Mouse (Mus musculus) gastrocnemius, postnatal 36 days (tissue): ENCODE results near the gene Sim2. TPM values are rescaled to one million over a fixed set of nuclear protein-coding genes. Genes with fewer than 3 reads are reported as not detected.

Experiments used
- DNase-seq, 2 experiments: peaks; one replicate each; pipeline ENCODE4 v3.0.0; 2022
- intact Hi-C: fragments of 180-260 bp; cut with DNase I; formaldehyde crosslinking; loops from one replicate; pipeline ENCODE4 v1.15.1; 2025
- long read RNA-seq, 2 experiments: library from polyadenylated mRNA; stranded (forward); transcript quantifications; one replicate each; pipeline ENCODE4 v2.0.0; 2021
- total RNA-seq, 2 experiments: library from RNA; stranded (reverse); gene quantifications; 2 replicates each; pipeline ENCODE4 v1.2.3; 2021

The Sim2 gene
- 10 to 100 TPM; 14.8 to 16.9 TPM for total RNA-seq
- long read RNA-seq, experiment 1, partial matches to known transcripts, result 0 of 7 reads
- long read RNA-seq, experiment 1, other reads (novel, unspliced or antisense), result 5 of 7 reads
- long read RNA-seq, experiment 2, partial matches to known transcripts, result 2 of 6 reads
- long read RNA-seq, experiment 2, other reads (novel, unspliced or antisense), result 2 of 6 reads

DNA sequence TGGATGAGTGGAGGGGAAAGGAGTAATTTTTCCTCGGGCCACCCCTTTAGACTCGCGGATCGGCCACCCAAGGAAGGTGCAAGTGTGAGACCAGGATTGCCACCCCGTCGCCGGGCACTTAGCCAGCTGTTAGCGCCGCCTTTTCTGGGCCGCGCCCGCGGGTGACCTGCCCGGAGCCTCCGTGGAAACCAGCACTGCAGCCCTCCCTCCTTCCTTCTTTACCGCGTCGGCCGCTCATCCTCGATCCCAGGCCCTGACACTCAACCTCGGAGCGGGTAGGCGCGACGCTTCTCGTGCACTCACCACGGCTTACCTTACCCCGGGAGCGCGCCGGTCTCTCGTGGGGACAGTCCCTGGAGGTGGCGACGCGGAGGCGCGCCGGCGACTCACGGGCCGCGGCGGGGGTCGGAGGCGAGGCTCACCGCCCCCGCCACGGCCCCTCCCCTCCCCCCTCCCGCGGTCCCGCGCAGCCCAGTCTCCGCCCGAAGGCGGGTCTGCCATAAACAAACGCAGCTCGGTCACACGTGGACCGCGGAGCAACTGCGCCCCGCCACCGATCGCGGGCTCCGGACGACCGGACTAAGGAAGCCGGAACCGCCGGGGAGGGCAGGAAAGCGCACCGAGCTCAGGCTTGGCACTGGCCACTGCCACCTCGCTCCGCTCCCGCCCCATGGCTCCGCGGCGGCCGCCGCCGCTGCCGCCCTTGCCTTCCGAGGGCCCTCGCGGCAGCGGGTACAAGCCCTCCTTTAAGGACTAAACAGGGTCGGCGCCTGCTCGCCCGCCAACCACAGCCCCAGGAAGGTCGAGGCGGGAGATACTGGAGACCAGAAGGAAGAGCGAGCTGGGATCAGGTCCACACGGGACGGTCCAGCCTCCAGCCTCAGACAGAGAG lies at the start of gene Sim2:
Sim2 (plus strand) TSS at position 221 of the 892 bp plus-strand sequence.
- DNase-seq, result peak; percentile 30 to 35
- intact Hi-C loops, result no loop called here

DNA sequence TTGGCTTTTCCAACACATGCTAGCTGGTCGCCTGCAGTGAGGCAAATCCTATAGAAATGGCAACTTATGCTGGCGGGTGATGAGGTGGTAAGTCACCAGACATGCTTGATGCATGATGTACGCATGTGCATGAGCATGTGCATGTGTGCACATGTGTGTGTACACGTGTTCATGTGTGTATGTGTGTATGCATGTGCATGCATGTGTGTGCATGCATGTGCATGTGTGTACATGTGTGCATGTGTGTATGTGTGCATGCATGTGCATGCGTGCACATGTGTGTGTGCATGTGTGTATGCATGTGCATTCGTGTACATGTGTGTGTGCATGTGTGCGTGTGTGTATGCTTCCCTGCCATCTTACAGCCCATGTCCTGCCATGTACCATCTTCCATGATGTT lies 47.5 kb upstream of the Sim2 start:
- intact Hi-C loops, result no loop called here
- DNase-seq, result no peak

- DNase-seq, result peak; percentile 19 to 38
- intact Hi-C loops, result loop anchor here (1.0 kb wide), 1 partner anchor 220 kb away; no protein-coding TSS in a partner anchor
Measured at GRCm38 (mm10) chr16:94038272-94038985, 46.3 kb upstream of the Sim2 start.

DNA sequence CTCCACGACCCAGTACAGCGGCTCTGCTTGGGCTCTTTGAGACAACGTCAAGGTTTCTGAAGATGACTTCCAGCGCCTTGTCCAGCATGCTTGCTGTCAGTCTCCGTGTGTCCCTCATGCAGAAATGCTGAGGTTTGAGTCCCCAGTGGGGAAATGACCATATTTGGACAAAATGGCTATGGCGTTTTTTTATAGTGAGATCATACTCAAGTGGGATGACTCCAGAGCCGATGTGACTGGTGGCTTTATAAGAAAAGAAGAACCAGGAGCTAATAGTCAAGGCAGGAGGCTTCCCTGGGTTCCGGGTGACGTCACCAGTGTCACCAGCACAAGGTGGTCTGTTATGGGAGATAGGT lies 45.8 kb upstream of the Sim2 start:
- intact Hi-C loops, result loop anchor here (1.0 kb wide), 1 partner anchor 219 kb away; no protein-coding TSS in a partner anchor
- no peak for DNase-seq

DNA sequence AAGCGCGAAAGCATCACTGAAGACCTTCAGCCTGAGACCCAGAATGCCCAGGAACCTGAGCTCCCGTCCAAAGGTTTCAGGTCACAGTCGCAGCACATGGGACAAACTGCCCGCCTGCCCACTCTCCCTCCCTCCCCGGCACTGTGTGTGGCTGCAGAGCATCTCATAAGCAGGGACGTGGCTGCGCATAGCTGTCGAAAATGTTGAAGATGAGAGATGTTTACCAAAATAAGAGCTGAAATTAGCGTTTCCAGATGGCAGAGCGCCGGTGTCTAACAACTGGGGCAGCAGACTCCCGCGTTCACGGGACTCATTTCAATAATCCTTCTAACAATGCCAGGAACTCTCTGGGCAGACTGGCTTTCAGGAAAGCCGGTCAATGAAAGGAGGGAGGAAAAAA lies 44.2 kb upstream of the Sim2 start:
- DNase-seq, result no peak
- intact Hi-C loops, result no loop called here

- intact Hi-C loops, result no loop called here
- no peak for DNase-seq
Measured at GRCm38 (mm10) chr16:94041065-94041712, 43.5 kb upstream of the Sim2 start.

DNA sequence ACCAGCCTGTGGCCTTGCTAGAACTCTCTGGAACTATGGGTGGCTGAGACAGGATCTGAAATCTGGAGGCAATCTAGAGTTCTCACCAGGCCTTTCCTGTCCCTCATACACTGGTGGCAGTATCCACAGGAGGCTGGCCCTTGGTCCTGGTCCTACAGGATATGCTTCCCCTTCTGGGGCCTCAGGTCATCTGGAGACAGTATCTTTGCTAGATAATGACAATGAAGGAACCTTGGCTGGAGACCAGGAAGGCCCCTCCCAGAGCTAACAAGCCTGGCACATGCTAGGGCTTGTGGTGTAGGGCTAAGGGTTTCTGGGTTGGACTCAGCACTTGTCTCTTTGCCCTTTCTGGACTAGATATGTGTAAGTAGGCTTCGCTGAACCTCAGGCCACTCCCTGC lies 40.9 kb upstream of the Sim2 start:
- intact Hi-C loops, result no loop called here
- DNase-seq, result no peak

DNA sequence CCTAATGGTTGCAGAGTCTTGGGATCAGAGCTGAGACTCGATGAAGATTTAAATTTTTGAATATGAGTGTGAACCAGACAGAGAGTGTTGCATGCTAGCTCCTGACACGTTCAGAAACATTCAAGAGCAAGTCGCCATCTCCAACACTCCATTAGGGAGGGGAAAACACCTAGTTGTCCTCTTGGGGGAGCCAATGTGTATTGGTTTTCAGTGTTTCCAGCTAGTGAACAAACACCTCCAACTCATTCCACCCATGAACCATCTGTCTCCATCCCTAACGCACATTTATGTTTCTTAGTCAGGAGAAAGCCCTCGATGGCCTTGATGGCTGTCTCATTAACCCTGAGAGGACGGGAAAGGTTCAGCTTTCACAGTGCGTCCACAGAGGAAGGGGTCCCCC lies 39.7 kb upstream of the Sim2 start:
- intact Hi-C loops, result no loop called here

GRCm38 (mm10) chr16:94050368-94050767 lies 34.4 kb upstream of the Sim2 start:
- DNase-seq, result no peak
- intact Hi-C loops, result no loop called here

More for the DNA sequence above, 39.7 kb upstream of the Sim2 start:
- DNase-seq, result no peak

DNA sequence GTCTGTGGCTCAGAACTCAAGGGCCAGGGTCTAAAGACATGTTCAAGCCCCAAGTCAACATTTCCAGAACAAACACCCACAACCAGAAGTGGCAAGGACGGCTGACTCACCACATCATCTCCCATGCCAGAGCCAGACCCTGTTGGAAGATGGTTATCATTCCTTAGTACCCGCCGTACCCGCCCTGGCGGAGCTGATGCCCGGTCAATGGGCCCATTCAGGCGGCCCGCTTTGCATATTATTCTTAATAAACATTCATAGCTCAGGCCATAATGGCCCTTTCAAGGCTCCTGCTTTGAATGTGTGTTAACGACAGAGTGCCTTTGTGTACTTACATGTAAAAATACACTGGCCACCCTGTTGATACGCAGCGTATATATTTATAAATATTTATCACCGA lies 29.6 kb upstream of the Sim2 start:
- no peak for DNase-seq
- intact Hi-C loops, result no loop called here

- no peak for DNase-seq
- intact Hi-C loops, result no loop called here
Measured at GRCm38 (mm10) chr16:94055576-94055975, 29.2 kb upstream of the Sim2 start.

DNA sequence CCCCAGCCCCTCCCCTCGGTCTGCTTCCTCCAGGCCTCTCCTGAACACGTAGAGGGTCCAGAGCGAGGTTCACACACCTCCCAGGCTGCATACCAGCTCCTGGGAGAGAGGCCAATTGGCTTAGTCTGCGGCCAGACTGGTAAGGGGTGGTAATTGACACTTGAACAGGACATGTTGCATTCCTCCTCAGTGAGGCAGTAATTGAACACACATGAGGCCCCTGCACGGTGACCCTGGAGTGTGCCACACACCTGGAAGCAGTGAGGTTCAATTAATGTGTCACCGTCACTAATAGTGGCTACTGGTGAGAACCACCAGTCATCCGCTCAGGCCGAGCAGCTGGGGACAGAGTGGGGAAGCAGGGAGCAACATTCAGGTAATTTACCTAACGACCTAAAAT lies 24.9 kb upstream of the Sim2 start:
- intact Hi-C loops, result no loop called here
- no peak for DNase-seq

DNA sequence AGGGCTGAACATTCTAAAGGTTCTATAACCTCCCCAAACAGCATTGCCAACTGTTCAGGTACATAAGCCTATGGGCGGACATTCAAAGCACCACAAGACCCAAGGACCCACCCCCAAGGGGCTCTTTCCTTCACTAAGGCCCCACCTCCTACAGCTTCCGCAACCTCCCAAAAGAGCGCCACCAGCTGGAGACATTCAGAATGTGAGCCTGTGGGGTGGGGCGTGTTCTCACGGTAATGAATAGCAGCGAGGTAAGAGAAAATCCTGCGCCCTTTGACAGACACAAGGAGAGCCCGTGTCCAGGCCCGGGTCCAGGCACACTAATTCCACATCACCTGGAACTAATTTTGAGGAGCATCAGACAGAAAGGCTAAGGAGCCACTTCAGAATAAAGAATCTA lies 20.5 kb upstream of the Sim2 start:
- intact Hi-C loops, result no loop called here
- DNase-seq, result no peak

GRCm38 (mm10) chr16:94065728-94066674 lies 18.7 kb upstream of the Sim2 start:
- no peak for DNase-seq
- intact Hi-C loops, result no loop called here

DNA sequence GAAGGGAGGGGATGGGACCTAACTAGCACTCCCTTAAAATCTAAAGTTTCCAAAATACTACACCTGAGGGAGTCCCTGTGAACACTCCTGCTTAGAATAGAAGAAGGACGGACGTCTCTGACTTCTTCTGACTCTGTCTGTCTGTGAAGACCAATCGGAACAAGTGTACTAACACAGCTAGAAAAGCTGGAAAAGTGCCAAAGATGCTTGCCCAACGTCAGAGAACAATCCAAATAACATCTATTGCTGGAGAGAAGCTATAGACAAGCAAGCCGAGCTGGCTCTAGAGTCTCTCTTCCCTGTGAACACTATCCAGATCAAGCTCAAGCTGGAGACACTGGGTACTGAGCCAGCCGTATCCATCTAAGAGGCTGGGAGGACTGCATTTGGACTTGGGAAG lies 18.0 kb upstream of the Sim2 start:
- no peak for DNase-seq
- intact Hi-C loops, result no loop called here

DNA sequence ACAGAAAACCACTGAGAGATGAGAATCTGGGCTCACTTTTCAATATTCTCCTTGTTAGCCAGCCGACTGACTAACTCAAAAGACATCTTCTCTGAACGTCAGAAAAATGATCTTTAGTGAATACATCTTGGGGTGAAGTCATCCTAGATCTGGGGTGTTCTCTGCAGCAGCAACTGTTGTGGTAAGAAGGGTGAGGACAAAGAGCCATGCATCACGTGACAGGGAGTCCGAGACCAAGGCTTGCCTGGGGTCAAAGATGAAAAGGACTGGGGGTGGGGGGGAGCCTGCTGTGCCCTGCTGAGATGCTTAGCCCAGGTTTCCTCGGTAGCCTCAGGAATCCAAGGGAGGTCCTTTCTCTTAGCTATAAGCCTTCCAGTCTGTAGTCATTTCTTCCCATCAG lies 17.5 kb upstream of the Sim2 start:
- intact Hi-C loops, result no loop called here
- DNase-seq, result no peak

DNA sequence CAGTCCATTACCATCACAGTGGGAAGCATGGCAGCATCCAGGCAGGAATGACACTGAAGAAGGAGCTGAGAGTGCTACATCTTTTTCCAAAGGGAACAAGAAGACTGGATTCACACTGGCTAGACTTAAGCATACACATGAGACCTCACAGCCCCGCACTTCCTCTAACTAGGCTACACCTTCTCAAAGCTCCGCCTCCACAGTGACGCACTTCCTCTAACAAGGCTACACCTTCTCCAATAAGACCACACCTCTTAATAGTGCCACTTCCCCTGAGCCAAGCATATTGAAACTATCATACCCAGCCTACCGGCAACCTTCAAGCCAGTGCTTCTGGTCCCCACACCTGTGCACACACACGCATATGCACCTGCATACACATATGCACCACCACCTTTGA lies 15.7 kb upstream of the Sim2 start:
- DNase-seq, result no peak
- intact Hi-C loops, result no loop called here

DNA sequence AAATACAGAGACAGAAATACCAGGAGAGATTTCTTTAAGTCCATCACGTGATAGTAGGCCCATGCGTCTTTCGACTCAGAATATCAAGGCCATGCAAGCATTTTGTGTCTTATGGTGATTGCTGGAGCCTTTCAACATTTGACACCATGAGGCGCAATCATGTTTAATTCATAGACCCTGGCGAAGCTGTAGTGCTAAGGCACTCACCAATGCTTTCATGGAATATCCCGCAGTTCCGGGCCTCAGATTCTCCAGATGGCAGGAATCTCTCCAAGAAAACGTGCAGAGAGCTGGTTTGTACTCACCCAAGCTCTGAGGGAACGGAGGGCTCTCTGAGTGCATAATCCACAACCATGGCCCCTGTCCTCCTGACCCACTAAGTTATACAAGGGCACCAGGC lies 13.8 kb upstream of the Sim2 start:
- DNase-seq, result no peak
- intact Hi-C loops, result no loop called here

DNA sequence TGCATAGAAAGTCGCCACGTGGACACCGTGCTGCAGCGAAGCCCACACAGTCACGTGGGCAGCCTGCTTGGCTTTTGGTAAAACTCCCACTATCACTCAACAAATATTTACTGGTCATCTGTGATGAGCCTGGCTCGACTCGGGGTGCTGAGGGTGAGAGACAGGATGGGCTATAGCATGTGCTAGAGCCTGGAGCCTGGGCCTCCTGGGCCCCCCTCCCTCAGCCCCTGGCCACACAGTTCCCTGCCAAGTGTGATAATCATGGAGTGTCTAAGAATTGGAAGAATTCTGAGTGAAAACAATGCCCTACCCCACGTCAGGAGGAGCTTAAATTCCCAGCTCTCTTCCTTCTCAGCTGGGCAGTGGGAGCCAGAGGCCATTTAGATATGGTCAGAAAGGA lies 13.3 kb upstream of the Sim2 start:
- DNase-seq, result no peak
- intact Hi-C loops, result no loop called here
